Mouse (Mus musculus) thymus, adult 2 months (tissue): ENCODE data around the gene Setd1b.

Experiments
- CTCF ChIP-seq: fragments of 200-500 bp; IDR thresholded peaks from 2 replicates; pipeline ENCODE4 v1.5.1; 2012; ENCODE audit warnings: mild to moderate bottlenecking, control low read depth, low read length, moderate library complexity, borderline replicate concordance; ENCODE audit not compliant: control insufficient read depth, poor library complexity, insufficient read depth; ENCODE audit errors: extremely low read depth
- POLR2A ChIP-seq: fragments of 200-500 bp; IDR thresholded peaks from 2 replicates; pipeline ENCODE4 v1.6.1; 2012; ENCODE audit warnings: mild to moderate bottlenecking, low read length, control low read depth, moderate library complexity; ENCODE audit not compliant: control insufficient read depth, poor library complexity, insufficient read depth; ENCODE audit errors: extremely low read depth

- TF ChIP-seq CTCF = no peak
- TF ChIP-seq POLR2A = no peak
Observed at GRCm38 (mm10) chr5:123110296-123110721, 31.7 kb upstream of the Setd1b start.
